Mouse (Mus musculus) thymus, adult 18-20 months (tissue): ENCODE results near the gene Maml2.

Experiments
- DNase-seq, 2 experiments: peaks; one replicate each; pipeline ENCODE4 v3.0.0; 2022; ENCODE audit warnings: mixed read lengths in 2 of 2

Maml2 gene

DNA sequence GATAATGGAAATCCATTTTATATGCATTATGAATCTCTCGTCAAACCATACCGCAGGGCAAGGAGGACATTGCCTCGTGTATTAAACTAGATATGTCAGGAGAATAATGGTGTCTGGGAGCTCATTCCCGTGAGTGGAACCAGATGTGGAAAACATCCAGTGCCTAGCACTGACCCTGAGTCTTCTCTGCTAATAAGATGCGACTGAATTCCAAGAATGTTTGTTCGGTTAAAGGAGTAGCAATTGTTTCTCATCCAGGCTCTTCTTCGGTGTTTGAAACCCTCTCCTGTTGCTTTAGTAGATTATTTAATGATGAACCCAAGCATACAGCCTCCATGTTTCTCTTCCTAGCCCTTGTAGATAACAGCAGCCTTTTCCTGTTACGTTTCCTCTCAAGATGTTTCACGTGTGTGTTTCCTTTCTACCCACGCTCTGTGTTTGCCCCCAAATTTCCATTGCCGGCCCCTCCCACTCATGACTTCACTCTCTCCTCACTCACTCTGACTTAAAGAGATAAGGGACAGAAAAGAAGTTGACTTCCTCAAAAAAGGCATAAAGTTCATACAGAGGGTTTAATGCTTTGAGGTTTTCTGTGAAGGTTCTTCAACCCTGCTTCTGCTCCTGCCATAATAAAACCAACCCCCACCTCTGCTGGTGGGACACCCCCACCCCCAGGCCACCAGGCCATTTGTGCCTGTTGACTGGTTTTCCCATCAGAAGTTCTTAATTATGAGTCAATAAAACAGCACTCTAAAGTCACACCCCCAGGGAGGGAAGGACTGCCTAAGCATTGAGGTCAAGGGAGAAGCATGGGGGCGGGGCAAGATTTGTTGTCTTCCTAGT lies 238.9 kb downstream of the Maml2 start:
- peak; percentile 59 to 76 for DNase-seq

DNA sequence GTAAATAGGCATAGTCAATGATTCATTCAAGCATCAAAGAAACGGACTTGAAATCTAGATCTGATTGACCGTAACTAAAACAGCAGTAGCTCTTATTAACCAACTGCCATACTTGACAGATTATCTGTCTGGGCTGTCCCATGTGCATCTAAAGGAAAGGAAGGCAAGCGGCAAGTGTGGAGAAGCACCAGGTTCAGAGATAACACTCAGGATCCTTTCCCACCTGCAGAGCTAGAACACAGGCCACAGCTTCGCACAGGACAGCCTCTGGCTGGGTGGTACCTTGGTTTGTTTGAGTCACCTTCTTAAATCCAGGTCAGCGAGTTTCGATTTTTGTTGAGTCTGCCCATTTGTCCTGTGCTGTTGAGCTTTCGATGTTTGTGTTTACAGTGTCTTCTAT lies 240.4 kb downstream of the Maml2 start:
- no peak for DNase-seq

DNA sequence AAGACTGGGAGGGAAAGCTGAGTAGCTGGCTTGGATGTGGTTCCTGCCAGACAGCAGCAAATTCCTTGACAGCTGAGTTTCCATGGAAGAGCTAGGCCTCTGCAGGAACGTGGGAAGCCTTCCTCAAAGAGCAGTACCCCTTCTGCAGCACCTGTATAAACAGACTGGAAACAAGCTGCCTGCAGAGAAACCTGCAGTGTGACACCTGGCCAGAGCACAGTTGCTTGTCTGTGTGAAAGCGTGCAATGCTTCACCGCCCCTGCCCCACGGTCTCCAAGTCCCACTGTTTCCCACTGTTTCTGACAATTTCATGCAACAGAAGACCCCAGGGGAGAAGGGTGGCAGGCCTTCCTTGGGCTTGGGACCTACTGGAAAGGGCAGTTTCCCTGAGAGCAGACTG lies 241.8 kb downstream of the Maml2 start:
- DNase-seq = no peak

DNA sequence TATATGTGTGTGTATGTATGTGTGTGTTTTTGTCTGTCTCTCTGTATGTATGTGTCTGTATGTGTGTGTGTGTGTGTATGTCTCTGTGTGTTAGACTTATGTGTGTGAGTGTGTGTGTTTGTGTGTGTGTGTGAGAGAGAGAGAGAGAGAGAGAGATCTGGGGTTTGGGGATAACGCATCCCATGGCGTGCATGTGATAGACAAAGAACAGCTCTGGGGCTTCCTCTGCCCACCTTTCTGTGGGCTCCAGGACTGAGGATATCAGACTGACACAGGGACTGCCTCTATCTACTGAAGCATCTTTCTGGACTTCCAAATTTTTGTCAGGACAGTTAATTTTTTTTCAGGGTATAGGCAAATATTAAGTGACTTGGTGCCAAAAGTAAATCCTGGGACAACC lies 242.5 kb downstream of the Maml2 start:
- no peak for DNase-seq

DNA sequence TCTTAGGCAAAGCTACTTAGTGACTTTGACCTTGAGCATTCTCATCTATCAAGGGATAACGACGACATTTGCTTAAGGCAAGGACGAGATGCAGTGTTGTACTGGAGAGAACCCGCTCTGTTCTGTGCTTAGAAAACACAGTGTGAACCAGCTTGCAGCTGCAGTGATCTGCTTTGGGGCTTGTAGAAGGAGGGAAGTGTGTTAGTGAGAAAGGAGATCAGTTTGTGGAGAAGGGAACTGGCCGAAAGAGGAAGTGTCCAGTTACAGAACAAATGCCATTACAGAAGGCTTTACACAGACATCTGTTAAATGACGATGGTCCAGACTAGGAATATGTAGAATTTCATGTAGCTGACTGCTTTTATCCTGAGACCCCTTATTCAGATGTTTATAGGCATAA lies 243.0 kb downstream of the Maml2 start:
- DNase-seq = no peak

DNA sequence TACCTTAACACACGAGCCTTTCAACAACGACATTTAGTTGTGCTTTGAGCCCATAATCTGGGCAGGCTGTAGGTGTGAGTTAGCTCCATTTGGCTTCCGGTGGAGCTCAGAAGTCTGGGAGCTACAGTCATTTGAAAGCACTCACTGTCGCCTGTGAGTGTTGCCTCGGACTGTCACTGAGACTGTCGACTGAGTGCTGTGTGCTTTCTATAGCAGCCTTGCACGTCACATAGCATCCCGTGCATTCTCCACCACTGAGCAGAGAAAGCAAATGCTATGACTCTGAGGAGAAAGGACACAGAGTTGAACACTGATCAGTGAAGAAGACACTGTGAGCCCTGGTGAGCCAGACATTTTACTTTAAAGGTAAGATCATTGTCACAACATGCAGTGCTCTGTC lies 245.4 kb downstream of the Maml2 start:
- no peak for DNase-seq

DNA sequence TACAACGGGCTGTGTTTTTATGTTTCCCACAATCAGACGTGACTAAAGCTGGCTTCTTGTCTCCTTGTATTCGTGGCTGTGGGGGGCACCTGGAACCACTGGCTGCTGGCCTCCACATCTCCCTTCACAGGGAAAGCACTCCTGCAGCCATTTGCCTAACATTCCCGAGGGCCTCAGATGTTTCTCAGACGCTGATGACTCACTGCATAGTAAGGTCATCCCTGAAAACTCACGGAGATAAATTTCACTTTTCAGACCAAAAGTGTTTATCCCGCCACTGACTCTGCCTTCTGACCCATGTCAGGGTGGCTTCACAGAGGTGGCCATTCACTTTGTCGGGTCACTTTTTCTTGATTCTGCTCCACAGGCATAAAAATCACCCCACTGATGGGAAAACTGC lies 246.4 kb downstream of the Maml2 start:
- no peak for DNase-seq

DNA sequence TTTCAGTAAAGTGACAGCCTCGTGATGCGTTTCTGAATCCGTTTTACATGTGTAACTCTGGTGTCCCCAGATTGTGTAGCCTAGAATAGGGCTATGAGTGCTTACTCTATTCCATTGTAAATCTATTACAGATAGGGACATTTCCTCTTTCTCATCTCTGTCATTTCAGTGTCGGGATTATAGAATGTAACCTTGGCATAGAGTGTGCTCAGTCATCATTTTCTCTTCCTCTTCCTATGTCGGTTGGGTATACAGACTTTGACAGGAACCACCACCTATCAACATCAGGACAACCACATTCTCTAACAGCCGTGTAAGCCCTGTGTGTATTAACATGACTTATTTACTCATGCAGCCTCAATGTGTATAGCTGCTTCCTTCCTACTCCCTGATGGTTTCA lies 248.0 kb downstream of the Maml2 start:
- DNase-seq = no peak

DNA sequence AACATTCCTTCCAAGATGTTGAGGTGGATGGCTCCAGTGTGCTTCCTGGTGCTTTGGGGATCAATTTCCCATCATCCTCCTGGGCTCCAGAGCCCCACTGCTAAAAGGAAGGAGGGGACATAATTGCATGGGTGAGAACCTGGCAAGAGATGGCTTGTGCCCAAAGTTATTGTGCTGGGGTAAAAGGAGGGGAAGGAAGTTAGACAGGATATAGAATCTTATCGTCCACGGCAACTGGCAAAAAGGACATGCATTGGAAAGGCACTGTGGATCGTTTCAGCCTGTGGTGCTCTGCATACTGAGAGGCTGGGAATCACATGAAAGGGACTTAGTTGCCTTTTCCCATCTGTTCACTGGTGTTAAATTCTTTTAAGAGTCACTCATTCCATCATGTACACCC lies 252.2 kb downstream of the Maml2 start:
- no peak for DNase-seq

DNA sequence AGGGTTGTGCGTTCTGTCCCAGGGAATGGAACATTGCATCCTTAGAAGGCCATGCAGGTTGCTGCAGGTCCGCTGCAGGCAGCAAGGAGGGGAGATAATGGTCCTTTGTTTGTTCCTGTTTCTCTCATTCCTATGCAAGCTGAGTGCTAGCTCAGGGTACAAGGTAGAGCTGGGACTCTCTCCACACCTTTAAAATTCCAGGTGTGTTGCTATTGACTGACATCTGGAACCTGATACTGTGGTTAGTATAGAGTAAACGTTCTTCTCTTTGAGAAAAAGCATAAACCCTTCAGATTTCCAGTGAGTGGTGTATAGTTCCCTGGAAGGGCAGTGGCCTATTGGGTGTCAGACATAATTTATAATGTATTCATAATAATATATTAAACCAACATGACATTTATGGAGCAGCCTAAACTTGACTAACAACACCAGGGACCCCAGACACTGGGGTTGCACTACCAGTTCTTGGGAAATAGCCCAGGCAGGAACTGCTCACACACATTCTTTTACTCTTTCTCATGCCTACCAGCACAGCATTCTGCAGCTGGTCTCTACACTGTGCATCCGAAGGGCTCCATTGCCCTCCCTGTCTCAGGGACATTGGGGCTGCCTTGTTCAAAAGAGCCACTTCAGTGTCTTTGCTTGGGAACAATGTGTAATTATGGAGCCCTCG lies 254.8 kb downstream of the Maml2 start:
- DNase-seq = no peak

DNA sequence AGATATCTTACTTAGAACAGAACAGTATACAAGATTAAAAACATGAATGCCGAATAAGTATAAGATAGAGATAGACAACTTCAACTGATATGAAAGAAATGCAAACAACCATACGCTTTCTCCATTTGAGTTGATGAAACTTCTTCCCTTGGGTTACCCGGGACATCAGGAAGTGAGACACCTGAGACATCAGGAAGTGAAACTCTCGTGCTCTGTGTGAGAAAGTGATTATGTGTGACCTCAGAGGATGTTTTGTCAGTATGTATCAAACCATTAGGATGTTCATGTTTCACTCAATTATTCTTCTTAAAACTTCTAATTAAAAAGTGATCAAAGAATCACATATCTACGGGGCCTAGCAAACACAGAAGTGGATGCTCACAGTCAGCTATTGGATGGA lies 257.0 kb downstream of the Maml2 start:
- DNase-seq = no peak

DNA sequence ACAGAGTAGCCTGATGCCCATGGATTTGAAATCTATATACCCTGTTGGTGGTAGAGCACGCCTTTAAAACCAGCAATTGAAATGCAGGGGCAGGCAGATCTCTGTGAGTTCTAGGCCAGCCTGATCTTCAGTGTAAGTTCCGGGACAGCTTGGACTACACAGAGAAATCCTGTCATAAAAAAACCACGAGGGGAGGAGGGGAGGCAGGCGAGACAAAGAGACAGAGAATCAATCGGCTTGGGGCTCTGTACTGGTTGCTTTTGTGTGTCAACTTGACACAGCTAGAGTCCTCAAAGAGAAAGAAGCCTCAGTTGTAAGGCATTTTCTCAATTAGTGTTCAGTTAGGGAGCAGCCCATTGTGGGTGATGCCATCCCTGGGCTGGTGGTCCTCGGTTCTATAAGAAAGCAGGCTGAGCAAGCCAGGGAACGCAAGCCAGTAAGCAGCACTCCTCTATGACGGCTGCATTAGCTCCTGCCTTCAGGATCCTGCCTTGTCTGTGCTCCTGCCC lies 258.3 kb downstream of the Maml2 start:
- no peak for DNase-seq

DNA sequence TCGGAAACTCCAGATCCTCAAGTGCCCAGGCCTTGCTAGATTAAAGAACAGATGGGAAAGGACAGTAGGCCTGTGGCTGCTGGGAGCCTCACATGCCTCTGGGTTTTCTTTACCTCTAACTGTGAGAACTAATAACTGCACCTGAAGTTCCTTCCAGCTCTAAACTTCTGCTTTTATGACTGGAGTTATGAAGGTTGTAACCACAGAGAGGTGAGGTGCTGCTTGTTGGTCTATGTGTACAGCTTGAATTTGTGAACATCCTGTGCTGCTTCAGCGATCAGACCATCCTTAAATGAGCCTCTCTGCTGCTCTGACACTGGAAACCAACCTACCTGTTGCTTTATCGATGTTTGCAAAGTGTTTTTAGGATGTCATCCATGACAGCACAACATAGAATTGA lies 258.9 kb downstream of the Maml2 start:
- DNase-seq = no peak

DNA sequence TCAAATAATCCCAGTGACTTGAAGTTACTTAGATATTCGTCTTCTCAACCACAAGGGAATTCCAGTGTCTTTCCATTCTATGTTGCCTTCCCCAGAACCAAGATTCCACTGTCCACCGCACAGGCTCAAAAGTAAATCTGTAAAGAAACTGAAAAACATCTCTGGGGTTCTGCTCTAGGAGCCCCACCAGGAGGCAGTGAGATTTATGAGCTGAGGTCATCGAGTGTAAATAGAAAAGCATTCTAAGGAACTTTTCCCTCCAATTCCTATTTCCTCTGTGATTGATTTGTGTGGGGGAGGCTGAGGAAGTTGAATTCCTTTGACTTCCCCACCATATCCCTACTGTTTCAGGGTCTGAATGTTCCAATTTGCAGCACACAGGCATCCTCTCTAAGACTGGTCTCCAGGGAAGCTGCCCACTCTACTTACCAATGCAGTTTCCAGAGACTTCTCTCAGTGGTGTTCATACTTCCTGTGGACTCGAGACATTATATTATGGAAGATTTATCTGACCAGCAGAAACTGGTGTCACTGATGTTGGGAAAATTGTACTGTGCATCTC lies 261.1 kb downstream of the Maml2 start:
- DNase-seq = no peak

DNA sequence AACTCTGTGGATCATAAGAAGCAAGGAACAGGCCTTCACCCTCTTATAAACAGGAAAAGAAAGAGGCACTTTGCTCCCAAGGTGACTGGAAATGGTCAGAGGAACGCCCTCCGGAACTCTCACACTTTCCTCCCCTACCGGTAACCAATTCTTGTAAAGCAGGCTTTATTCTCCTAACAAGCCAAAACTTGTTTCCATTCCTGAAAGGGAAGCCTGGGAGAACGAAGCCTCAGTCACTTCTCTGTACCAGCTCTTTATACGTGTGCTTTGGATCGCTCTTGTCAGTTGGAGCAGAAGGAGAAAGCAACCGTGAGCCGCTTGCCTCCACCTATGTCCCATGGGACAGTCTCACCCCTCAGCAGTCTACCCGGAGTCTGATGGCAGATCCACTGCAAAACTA lies 262.9 kb downstream of the Maml2 start:
- DNase-seq = no peak

DNA sequence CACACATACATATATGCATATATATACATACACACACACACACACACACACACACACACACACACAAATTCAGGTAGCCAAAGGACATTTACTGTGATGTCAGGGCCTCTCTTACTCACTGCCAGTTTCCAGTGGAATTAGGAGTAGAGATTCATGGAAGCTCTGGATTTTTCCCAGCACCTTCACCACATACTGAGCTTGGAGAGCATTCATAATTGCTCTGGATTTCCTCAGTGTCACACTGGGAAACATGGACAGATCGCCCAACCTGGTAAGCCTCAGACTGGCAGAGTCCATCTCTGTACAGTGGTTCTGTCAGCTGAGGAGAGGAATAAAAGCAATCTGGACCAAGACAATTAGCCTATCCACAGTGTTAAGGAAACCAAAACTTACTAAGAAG lies 263.6 kb downstream of the Maml2 start:
- no peak for DNase-seq

DNA sequence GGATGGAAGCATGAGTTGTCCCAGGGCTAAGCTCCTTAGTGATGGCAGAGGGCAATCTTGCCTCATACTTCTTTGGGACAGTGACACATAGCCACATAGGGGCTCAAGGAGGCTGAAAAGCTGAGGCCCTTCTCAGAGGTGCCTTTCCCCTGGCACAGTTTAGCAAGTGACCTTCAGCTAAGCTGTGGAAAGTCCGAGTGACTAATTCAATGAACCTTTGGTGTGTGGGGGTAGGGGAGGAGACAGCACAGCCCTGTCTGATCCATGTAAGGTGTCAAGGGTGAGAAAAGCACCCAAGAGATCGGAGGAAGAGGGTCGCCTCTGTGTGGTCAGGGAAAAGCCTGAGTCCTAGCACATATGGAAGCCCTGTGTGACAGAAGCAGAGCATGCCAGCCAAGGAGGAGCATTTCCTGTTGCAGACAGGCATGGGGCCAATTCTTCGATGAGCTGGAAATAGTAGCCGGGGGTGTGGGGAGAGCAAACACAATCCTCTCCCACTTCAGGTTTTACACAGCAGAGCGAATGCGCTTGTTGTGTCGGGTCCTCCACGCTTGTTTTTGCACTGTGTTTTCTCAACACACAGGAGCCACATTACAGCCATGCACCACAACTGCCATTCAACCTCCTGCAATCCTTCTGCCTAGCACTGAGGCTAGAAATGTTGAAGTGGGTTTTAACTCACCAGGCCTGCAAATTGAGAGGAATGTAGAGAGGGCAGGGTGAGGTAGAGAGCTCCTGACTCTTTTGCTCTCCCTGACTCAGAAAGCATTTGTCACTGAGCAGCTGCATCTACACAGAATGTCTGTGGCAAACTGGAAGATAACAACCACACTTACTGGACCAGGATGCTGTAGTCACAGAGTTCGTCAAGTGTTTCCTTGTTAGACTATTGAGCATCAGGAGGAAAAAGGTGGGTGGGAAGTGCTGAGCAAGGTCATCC lies 266.0 kb downstream of the Maml2 start:
- DNase-seq = no peak

DNA sequence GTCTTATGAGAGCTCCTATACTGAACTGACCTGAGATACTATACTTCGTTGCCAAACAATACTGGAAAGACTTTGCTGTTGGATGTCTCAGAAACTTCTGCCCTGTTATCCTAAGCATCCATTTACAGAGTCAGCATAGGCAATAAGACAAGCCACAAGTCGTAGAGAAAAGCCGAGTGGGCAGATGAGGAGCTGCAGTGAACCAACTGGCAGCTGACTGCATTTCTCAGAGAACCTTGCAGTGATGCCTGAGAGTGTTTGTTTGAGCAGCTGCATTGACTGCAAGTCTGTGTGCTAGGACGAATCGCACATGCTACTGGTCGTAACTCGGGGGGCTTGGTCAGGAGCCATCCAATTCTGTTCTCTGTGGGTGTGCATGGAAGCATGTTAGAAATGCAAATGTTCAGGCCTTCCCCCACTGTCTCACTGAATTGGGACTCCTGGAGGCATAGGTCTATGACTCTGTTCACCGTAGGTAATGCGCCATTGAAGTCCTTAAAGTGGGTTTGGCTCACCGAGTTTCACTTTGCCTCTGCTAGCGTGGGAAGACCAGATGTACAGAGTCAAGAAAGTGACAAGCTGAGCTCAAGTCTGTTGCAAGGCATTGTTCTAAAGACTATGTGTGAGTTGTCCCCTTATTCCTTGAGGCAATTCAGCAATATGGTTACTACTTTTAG lies 267.7 kb downstream of the Maml2 start:
- no peak for DNase-seq

DNA sequence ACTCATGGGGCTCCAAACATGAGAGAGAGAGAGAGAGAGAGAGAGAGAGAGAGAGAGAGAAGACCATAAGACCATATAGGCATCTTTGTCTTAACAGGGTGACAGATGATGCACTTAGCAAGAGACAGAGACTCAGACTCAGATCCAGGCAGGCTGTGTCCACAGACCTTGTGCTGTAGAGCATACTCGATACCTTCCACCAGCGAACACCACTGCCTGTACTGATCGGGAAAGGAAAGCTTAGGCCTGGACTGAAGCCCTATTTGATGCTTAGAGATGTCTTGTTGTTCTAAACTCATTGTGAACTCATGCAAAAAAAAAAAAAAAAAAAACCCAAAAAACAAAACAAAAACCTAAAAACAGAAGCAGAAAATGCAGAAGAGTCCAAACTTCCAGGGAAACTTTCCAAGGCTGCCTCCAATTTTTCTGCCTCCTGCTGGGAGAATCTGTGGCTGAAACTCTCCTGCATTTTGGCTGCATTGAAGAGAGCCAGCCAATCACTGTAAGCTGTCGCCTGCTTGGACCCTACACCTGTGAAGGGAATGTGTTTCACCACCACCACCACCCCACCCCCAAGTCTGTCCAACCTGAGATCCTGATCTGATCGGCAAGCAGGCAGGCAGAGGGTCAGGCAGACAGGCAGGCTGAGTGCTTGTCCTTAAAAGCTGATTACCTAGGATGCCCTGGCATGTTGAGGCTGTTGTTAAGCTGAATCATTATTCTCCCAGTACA lies 268.6 kb downstream of the Maml2 start:
- DNase-seq = no peak

DNA sequence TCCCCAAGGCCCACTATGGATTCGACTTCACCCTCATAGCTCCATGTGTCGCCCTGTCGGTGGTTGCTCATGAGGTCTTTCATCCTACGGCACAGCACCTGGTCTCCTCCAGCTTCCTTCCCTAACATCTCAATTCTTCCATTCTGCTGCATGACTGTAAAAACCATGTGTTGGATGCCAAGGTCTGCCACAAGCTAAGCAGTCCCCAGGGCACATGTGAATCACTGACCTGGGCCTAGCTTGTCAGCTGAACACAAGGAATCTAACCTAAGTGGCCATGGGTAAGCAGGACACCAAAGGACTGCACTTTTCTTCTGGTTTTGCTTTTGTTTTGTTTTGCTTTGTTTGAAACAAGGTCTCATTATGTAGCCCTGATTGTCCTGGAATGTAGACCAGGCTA lies 271.3 kb downstream of the Maml2 start:
- no peak for DNase-seq

DNA sequence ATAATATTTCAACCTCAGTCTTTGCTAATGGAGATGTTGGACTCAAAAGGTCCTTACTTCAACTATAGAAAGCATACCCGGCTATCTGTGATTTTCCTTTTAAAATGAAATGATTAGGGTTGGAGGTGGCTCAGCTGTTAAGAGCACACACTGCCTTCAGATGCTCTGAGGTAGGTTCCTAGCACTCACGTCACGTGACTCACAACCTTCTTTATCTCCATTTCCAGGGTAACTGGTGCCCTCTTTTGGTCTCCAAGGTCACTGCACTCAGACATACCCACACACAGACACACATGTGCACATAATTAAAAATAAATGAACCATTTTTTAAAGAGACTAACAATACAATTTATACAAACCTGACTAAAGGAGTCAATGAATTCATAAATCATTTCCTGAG lies 275.1 kb downstream of the Maml2 start:
- no peak for DNase-seq

DNA sequence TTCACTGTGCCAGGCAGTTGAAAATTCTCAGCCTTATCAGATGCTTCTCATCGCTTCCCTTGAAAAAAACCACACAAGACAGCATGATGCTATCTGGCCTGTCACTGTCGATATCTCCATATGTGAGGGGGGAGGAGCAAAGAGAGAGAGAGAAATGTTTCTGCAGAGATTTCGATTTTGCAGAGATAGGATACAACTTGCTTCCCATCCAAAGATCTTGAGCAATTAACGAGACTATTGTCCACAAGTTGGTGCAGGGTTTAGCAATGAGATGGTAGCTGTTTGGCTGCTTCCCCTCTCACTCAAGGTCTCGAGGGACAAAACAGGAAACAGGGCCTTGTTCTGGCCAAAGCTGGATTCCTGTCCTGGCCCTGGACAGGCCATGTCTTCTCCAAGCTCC lies 276.3 kb downstream of the Maml2 start:
- DNase-seq = no peak
